7 mouse cellular contexts compared by ENCODE assay signal in genomic region chr9:7765236-7765635, GRCm38 (mm10). TPM values are rescaled to one million over a fixed set of nuclear protein-coding genes. Genes with fewer than 3 reads are reported as not detected.
DNase-seq lines count a peak whose midpoint lies in the region; ATAC-seq lines count a peak whose summit lies in the region.

No protein-coding gene starts in this region.

- WGBS in lung, embryonic 16.5 days: 30% methylated on average over 3 of the region's 3 CpGs
- 78% methylated on average over 3 of the region's 3 CpGs for WGBS in forebrain, embryonic 11.5 days
- WGBS in limb, embryonic 12.5 days: 65% methylated on average over 3 of the region's 3 CpGs
- WGBS in stomach, embryonic 14.5 days: 34% methylated on average over 3 of the region's 3 CpGs

- H3K9ac ChIP-seq in lung, embryonic 16.5 days (ENCODE audit: low read length): peak overlapping the region; percentile 87
- H3K9ac ChIP-seq in forebrain, embryonic 11.5 days (ENCODE audit: low read length): peak overlapping the region; percentile 86
- 0 out of 2 replicates have a peak overlapping the region, but pooled peaks have one; percentile 13 for H3K9ac ChIP-seq in limb, embryonic 12.5 days (replicated peaks)
- H3K9ac ChIP-seq in stomach, embryonic 14.5 days (replicated peaks; ENCODE audit: low read depth, low read length): no peak overlapping the region

- peaks cover 6% of the 10 kb centered on the region for H3K36me3 ChIP-seq in lung, embryonic 16.5 days (ENCODE audit: control insufficient read depth, insufficient read depth, low read length)
- H3K36me3 ChIP-seq in forebrain, embryonic 11.5 days (ENCODE audit: control insufficient read depth, insufficient read depth, low read length): no peaks in the 10 kb centered on the region
- H3K36me3 ChIP-seq in limb, embryonic 12.5 days: peaks cover 19% of the 10 kb centered on the region
- H3K36me3 ChIP-seq in stomach, embryonic 14.5 days (ENCODE audit: control insufficient read depth, insufficient read depth, low read length): peaks cover 9% of the 10 kb centered on the region; the same call in 1 of the 2 replicates

- peak overlapping the region; percentile 85 for H3K4me3 ChIP-seq in lung, embryonic 16.5 days (ENCODE audit: low read length)
- peak overlapping the region; percentile 75 for H3K4me3 ChIP-seq in forebrain, embryonic 11.5 days (ENCODE audit: low read depth, low read length)
- H3K4me3 ChIP-seq in limb, embryonic 12.5 days (replicated peaks): peak overlapping the region; percentile 68
- peak overlapping the region; percentile 60 for H3K4me3 ChIP-seq in stomach, embryonic 14.5 days (ENCODE audit: low read depth, low read length)

- H3K27me3 ChIP-seq in lung, embryonic 16.5 days (ENCODE audit: control insufficient read depth, insufficient read depth, low read depth, low read length): no peaks in the 10 kb centered on the region
- peaks cover 8% of the 10 kb centered on the region; the same call in 1 of the 2 replicates for H3K27me3 ChIP-seq in forebrain, embryonic 11.5 days (ENCODE audit: control insufficient read depth, insufficient read depth, low read length)
- H3K27me3 ChIP-seq in limb, embryonic 12.5 days: peaks cover 13% of the 10 kb centered on the region
- H3K27me3 ChIP-seq in stomach, embryonic 14.5 days (ENCODE audit: control insufficient read depth, insufficient read depth, low read length): no peaks in the 10 kb centered on the region

- H3K27ac ChIP-seq in lung, embryonic 16.5 days (ENCODE audit: low read length): peak overlapping the region; percentile 87
- H3K27ac ChIP-seq in forebrain, embryonic 11.5 days (ENCODE audit: low read depth, low read length): no peak overlapping the region
- H3K27ac ChIP-seq in limb, embryonic 12.5 days: no peak overlapping the region
- no peak overlapping the region for H3K27ac ChIP-seq in stomach, embryonic 14.5 days (ENCODE audit: low read length)

- ATAC-seq in lung, embryonic 16.5 days (ENCODE audit: low read depth): no peak
- ATAC-seq in forebrain, embryonic 11.5 days (replicated peaks; ENCODE audit: low FRiP score): no peak
- no peak for ATAC-seq in limb, embryonic 12.5 days (ENCODE audit: insufficient number of reproducible peaks, insufficient read depth, low FRiP score, low TSS enrichment, low read depth)
- ATAC-seq in stomach, embryonic 14.5 days (ENCODE audit: insufficient number of reproducible peaks, insufficient read depth, low FRiP score, low read depth): no peak

- no peaks in the 10 kb centered on the region for H3K9me3 ChIP-seq in lung, embryonic 16.5 days (ENCODE audit: control insufficient read depth, low read length)
- H3K9me3 ChIP-seq in forebrain, embryonic 11.5 days (ENCODE audit: control insufficient read depth, low read length): no peaks in the 10 kb centered on the region
- no peaks in the 10 kb centered on the region for H3K9me3 ChIP-seq in limb, embryonic 12.5 days
- no peaks in the 10 kb centered on the region for H3K9me3 ChIP-seq in stomach, embryonic 14.5 days (ENCODE audit: control insufficient read depth, low read depth, low read length)

- H3K4me1 ChIP-seq in lung, embryonic 16.5 days (replicated peaks; ENCODE audit: control insufficient read depth, insufficient read depth, low read length): peaks cover 18% of the 10 kb centered on the region
- peaks cover 7% of the 10 kb centered on the region; the same call in 1 of the 2 replicates for H3K4me1 ChIP-seq in forebrain, embryonic 11.5 days (replicated peaks; ENCODE audit: control insufficient read depth, insufficient read depth, low read length)
- H3K4me1 ChIP-seq in limb, embryonic 12.5 days (replicated peaks): peaks cover 19% of the 10 kb centered on the region
- H3K4me1 ChIP-seq in stomach, embryonic 14.5 days (ENCODE audit: control insufficient read depth, insufficient read depth, low read length): peaks cover 5% of the 10 kb centered on the region

- DNase-seq in lung, postnatal 36 days: no peak
- no peak for DNase-seq in forebrain, embryonic 11.5 days (ENCODE audit: low spot score)
- DNase-seq in spleen, adult 12 weeks (ENCODE audit: low spot score): no peak
- DNase-seq in adrenal gland, postnatal 25 days: no peak

- H3K4me2 ChIP-seq in lung, embryonic 16.5 days (ENCODE audit: low read depth, low read length): peak overlapping the region; percentile 75
- H3K4me2 ChIP-seq in forebrain, embryonic 11.5 days (ENCODE audit: low read depth, low read length, severe bottlenecking): peak overlapping the region; percentile 76
- H3K4me2 ChIP-seq in limb, embryonic 12.5 days: peak overlapping the region; percentile 69
- H3K4me2 ChIP-seq in stomach, embryonic 14.5 days (replicated peaks; ENCODE audit: low read depth, low read length): peak overlapping the region; percentile 72

RNA-seq across cellular contexts. Expression of gene Tmem123, which starts 1.4 kb away (rescaled TPM):
- polyA plus RNA-seq in lung, embryonic 16.5 days (2015; fragmentation: Nextera tagmentation; extraction: Ambion mirVana): 125 and 136 TPM in 2 replicates
- 120 and 122 TPM in 2 replicates for polyA plus RNA-seq in forebrain, embryonic 11.5 days (2014; fragmentation: Nextera tagmentation; extraction: Ambion mirVana)
- 80.7 and 89.1 TPM in 2 replicates for polyA plus RNA-seq in limb, embryonic 12.5 days (2016; fragmentation: Nextera tagmentation; extraction: Ambion mirVana)
- polyA plus RNA-seq in stomach, embryonic 14.5 days (2014; fragmentation: Nextera tagmentation; extraction: Ambion mirVana): 148 and 155 TPM in 2 replicates
- 209 TPM in 2 replicates for total RNA-seq in adrenal gland, postnatal 25 days (2021)
